Mouse (Mus musculus): ENCODE results near the gene Syne3. TPM values are rescaled to one million over a fixed set of nuclear protein-coding genes. Genes with fewer than 3 reads are reported as not detected.

Syne3 gene
- polyA plus RNA-seq, 1 experiment from 2014 or later, result 0.32 TPM

GRCm38 (mm10) chr12:104908986-104909385, 100.6 kb downstream of the Syne3 start:
- no peak for ATAC-seq (ENCODE audit: insufficient number of reproducible peaks, low FRiP score)
- Histone ChIP-seq H3K27ac (ENCODE audit: poor library complexity, severe bottlenecking) (no peak overlapping the region), H3K4me1 (replicated peaks) (peaks cover 35% of the 10 kb centered on the region), H3K9me3 (replicated peaks) (peaks cover 3% of the 10 kb centered on the region; the same call in 1 of the 2 replicates), H3K4me3 (no peak overlapping the region), H3K36me3 (no peaks in the 10 kb centered on the region), H3K4me2 (no peak overlapping the region), H3K27me3 (replicated peaks) (0 out of 2 replicates have a peak, but pooled peaks cover 8% of the 10 kb centered on the region), H3K9ac (no peak overlapping the region)
- 60% methylated on average over 5 of the region's 5 CpGs for WGBS

- peaks cover 3% of the 10 kb centered on the region; the same call in 1 of the 2 replicates for H3K9me3 ChIP-seq (replicated peaks)
- WGBS, result 11% methylated on average over 15 of the region's 15 CpGs
- 0 out of 2 replicates have a peak overlapping the region, but pooled peaks have one; percentile 1 for H3K4me2 ChIP-seq
- peaks cover 35% of the 10 kb centered on the region for H3K4me1 ChIP-seq (replicated peaks)
- no peak overlapping the region for H3K4me3 ChIP-seq
- ATAC-seq (ENCODE audit: insufficient number of reproducible peaks, low FRiP score), result no peak
- H3K9ac ChIP-seq, result no peak overlapping the region
- 0 out of 2 replicates have a peak, but pooled peaks cover 3% of the 10 kb centered on the region for H3K27me3 ChIP-seq (replicated peaks)
- no peaks in the 10 kb centered on the region for H3K36me3 ChIP-seq
- no peak overlapping the region for H3K27ac ChIP-seq (ENCODE audit: poor library complexity, severe bottlenecking)
Measured at GRCm38 (mm10) chr12:104908024-104908781, 101.4 kb downstream of the Syne3 start.

GRCm38 (mm10) chr12:104907133-104907532, 102.5 kb downstream of the Syne3 start:
- Histone ChIP-seq H3K4me1 (replicated peaks) (peaks cover 26% of the 10 kb centered on the region), H3K4me2 (no peak overlapping the region), H3K36me3 (no peaks in the 10 kb centered on the region), H3K9ac (no peak overlapping the region), H3K4me3 (no peak overlapping the region), H3K9me3 (replicated peaks) (peaks cover 3% of the 10 kb centered on the region; the same call in 1 of the 2 replicates), H3K27ac (ENCODE audit: poor library complexity, severe bottlenecking) (no peak overlapping the region), H3K27me3 (replicated peaks) (0 out of 2 replicates have a peak, but pooled peaks cover 3% of the 10 kb centered on the region)
- ATAC-seq (ENCODE audit: insufficient number of reproducible peaks, low FRiP score), result no peak
- WGBS, result 89% methylated on average over 2 of the region's 2 CpGs

GRCm38 (mm10) chr12:104904138-104904537, 105.5 kb downstream of the Syne3 start:
- Histone ChIP-seq H3K27ac (ENCODE audit: poor library complexity, severe bottlenecking) (no peak overlapping the region), H3K27me3 (replicated peaks) (0 out of 2 replicates have a peak, but pooled peaks cover 3% of the 10 kb centered on the region), H3K4me1 (replicated peaks) (peaks cover 19% of the 10 kb centered on the region), H3K4me2 (no peak overlapping the region), H3K4me3 (no peak overlapping the region), H3K9ac (no peak overlapping the region), H3K36me3 (no peaks in the 10 kb centered on the region), H3K9me3 (replicated peaks) (peaks cover 3% of the 10 kb centered on the region; the same call in 1 of the 2 replicates)
- 23% methylated on average over 5 of the region's 5 CpGs for WGBS
- ATAC-seq (ENCODE audit: insufficient number of reproducible peaks, low FRiP score), result no peak

GRCm38 (mm10) chr12:104902392-104903053, 107.1 kb downstream of the Syne3 start:
- Histone ChIP-seq H3K4me1 (replicated peaks) (peaks cover 6% of the 10 kb centered on the region), H3K4me2 (no peak overlapping the region), H3K36me3 (no peaks in the 10 kb centered on the region), H3K4me3 (no peak overlapping the region), H3K9ac (no peak overlapping the region), H3K9me3 (replicated peaks) (peaks cover 3% of the 10 kb centered on the region; the same call in 1 of the 2 replicates), H3K27me3 (replicated peaks) (0 out of 2 replicates have a peak, but pooled peaks cover 3% of the 10 kb centered on the region), H3K27ac (ENCODE audit: poor library complexity, severe bottlenecking) (no peak overlapping the region)
- ATAC-seq (ENCODE audit: insufficient number of reproducible peaks, low FRiP score), result no peak
- 74% methylated on average over 13 of the region's 13 CpGs for WGBS

GRCm38 (mm10) chr12:104901320-104901719, 108.3 kb downstream of the Syne3 start:
- H3K27me3 ChIP-seq (replicated peaks), result 0 out of 2 replicates have a peak, but pooled peaks cover 3% of the 10 kb centered on the region
- H3K4me2 ChIP-seq, result no peak overlapping the region
- no peaks in the 10 kb centered on the region for H3K36me3 ChIP-seq
- H3K27ac ChIP-seq (ENCODE audit: poor library complexity, severe bottlenecking), result no peak overlapping the region
- H3K9ac ChIP-seq, result no peak overlapping the region
- H3K4me3 ChIP-seq, result no peak overlapping the region
- peaks cover 18% of the 10 kb centered on the region for H3K4me1 ChIP-seq (replicated peaks)
- WGBS, result 55% methylated on average over 8 of the region's 8 CpGs
- no peak for ATAC-seq (ENCODE audit: insufficient number of reproducible peaks, low FRiP score)
- H3K9me3 ChIP-seq (replicated peaks), result no peaks in the 10 kb centered on the region

GRCm38 (mm10) chr12:104899835-104900234, 109.8 kb downstream of the Syne3 start:
- H3K27me3 ChIP-seq (replicated peaks), result 0 out of 2 replicates have a peak, but pooled peaks cover 3% of the 10 kb centered on the region
- H3K4me3 ChIP-seq, result no peak overlapping the region
- peaks cover 18% of the 10 kb centered on the region for H3K4me1 ChIP-seq (replicated peaks)
- H3K9me3 ChIP-seq (replicated peaks), result no peaks in the 10 kb centered on the region
- no peak for ATAC-seq (ENCODE audit: insufficient number of reproducible peaks, low FRiP score)
- whole genome bisulfite sequencing, result 59% methylated on average over 3 of the region's 3 CpGs
- H3K36me3 ChIP-seq, result no peaks in the 10 kb centered on the region
- H3K27ac ChIP-seq (ENCODE audit: poor library complexity, severe bottlenecking), result no peak overlapping the region
- no peak overlapping the region for H3K4me2 ChIP-seq
- no peak overlapping the region for H3K9ac ChIP-seq

GRCm38 (mm10) chr12:104899161-104899560, 110.4 kb downstream of the Syne3 start:
- ATAC-seq (ENCODE audit: insufficient number of reproducible peaks, low FRiP score), result no peak
- no peak overlapping the region for H3K27ac ChIP-seq (ENCODE audit: poor library complexity, severe bottlenecking)
- H3K9ac ChIP-seq, result no peak overlapping the region
- H3K4me3 ChIP-seq, result no peak overlapping the region
- H3K36me3 ChIP-seq, result no peaks in the 10 kb centered on the region
- 50% methylated on average over 11 of the region's 11 CpGs for WGBS
- no peak overlapping the region for H3K4me2 ChIP-seq
- H3K9me3 ChIP-seq (replicated peaks), result no peaks in the 10 kb centered on the region
- no peaks in the 10 kb centered on the region for H3K27me3 ChIP-seq (replicated peaks)
- peaks cover 18% of the 10 kb centered on the region for H3K4me1 ChIP-seq (replicated peaks)

- no peak for ATAC-seq (ENCODE audit: insufficient number of reproducible peaks, low FRiP score)
- Histone ChIP-seq H3K4me3 (no peak overlapping the region), H3K4me2 (no peak overlapping the region), H3K27me3 (replicated peaks) (no peaks in the 10 kb centered on the region), H3K9ac (no peak overlapping the region), H3K9me3 (replicated peaks) (no peaks in the 10 kb centered on the region), H3K36me3 (no peaks in the 10 kb centered on the region), H3K27ac (ENCODE audit: poor library complexity, severe bottlenecking) (no peak overlapping the region), H3K4me1 (replicated peaks) (peaks cover 18% of the 10 kb centered on the region)
- WGBS, result 71% methylated on average over 9 of the region's 9 CpGs
Measured at GRCm38 (mm10) chr12:104898718-104899117, 110.9 kb downstream of the Syne3 start.

- ATAC-seq (ENCODE audit: insufficient number of reproducible peaks, low FRiP score), result no peak; the same call in 1 of the 2 replicates
- no peak overlapping the region for H3K4me2 ChIP-seq
- no peaks in the 10 kb centered on the region for H3K27me3 ChIP-seq (replicated peaks)
- no peak overlapping the region for H3K9ac ChIP-seq
- no peak overlapping the region for H3K27ac ChIP-seq (ENCODE audit: poor library complexity, severe bottlenecking)
- no peaks in the 10 kb centered on the region for H3K36me3 ChIP-seq
- no peaks in the 10 kb centered on the region for H3K9me3 ChIP-seq (replicated peaks)
- H3K4me3 ChIP-seq, result no peak overlapping the region
- peaks cover 18% of the 10 kb centered on the region for H3K4me1 ChIP-seq (replicated peaks)
- WGBS, result 60% methylated on average over 8 of the region's 8 CpGs
Measured at GRCm38 (mm10) chr12:104897051-104897618, 112.5 kb downstream of the Syne3 start.

GRCm38 (mm10) chr12:104896640-104897039, 113.0 kb downstream of the Syne3 start:
- ATAC-seq (ENCODE audit: insufficient number of reproducible peaks, low FRiP score), result no peak
- H3K27me3 ChIP-seq (replicated peaks), result no peaks in the 10 kb centered on the region
- no peaks in the 10 kb centered on the region for H3K9me3 ChIP-seq (replicated peaks)
- 68% methylated on average over 16 of the region's 16 CpGs for WGBS
- peaks cover 18% of the 10 kb centered on the region for H3K4me1 ChIP-seq (replicated peaks)
- no peak overlapping the region for H3K27ac ChIP-seq (ENCODE audit: poor library complexity, severe bottlenecking)
- no peak overlapping the region for H3K4me3 ChIP-seq
- no peak overlapping the region for H3K4me2 ChIP-seq
- no peak overlapping the region for H3K9ac ChIP-seq
- no peaks in the 10 kb centered on the region for H3K36me3 ChIP-seq

Measured in heart, embryonic 12.5 days (tissue).